Mouse (Mus musculus) right cerebral cortex, postnatal 10 days (tissue): ENCODE data around the gene Nr1h2.

Experiments used
- DNase-seq, 2 experiments: peaks; one replicate each; pipeline ENCODE4 v3.0.0; 2021; ENCODE audit warnings: low spot score in 2 of 2

The Nr1h2 gene

GRCm38 (mm10) chr7:44549621-44550408 lies 3.9 kb downstream of the Nr1h2 start:
- no peak for DNase-seq

GRCm38 (mm10) chr7:44548497-44549087 lies 5.2 kb downstream of the Nr1h2 start, which contains the start of gene Pold1:
Pold1 (minus strand) TSS chr7:44548849.
- peak; percentile 99 to 100 for DNase-seq

GRCm38 (mm10) chr7:44547725-44548124 lies 6.0 kb downstream of the Nr1h2 start:
- no peak for DNase-seq

- no peak for DNase-seq
These were observed 6.7 kb downstream of the Nr1h2 start for GRCm38 (mm10) chr7:44547041-44547440.

GRCm38 (mm10) chr7:44546274-44546673 lies 7.5 kb downstream of the Nr1h2 start:
- no peak for DNase-seq

GRCm38 (mm10) chr7:44543071-44543470 lies 10.7 kb downstream of the Nr1h2 start:
- DNase-seq, result no peak

- no peak for DNase-seq
These were observed 11.2 kb downstream of the Nr1h2 start for GRCm38 (mm10) chr7:44542555-44542954.

GRCm38 (mm10) chr7:44538756-44539624 lies 14.8 kb downstream of the Nr1h2 start:
- no peak for DNase-seq

- no peak for DNase-seq
These were observed 16.3 kb downstream of the Nr1h2 start for GRCm38 (mm10) chr7:44537496-44537895.

GRCm38 (mm10) chr7:44537009-44537408 lies 16.7 kb downstream of the Nr1h2 start:
- peak in 1 of 2 experiments; percentile 20 for DNase-seq

- peak in 1 of 2 experiments; percentile 50 for DNase-seq
These were observed 17.2 kb downstream of the Nr1h2 start for GRCm38 (mm10) chr7:44536590-44536968.

- peak in 1 of 2 experiments; percentile 15 for DNase-seq
These were observed 17.8 kb downstream of the Nr1h2 start for GRCm38 (mm10) chr7:44535657-44536589.

- DNase-seq, result peak in 1 of 2 experiments; percentile 18
These were observed 18.9 kb downstream of the Nr1h2 start for GRCm38 (mm10) chr7:44534656-44535441.

- DNase-seq, result no peak
These were observed 19.5 kb downstream of the Nr1h2 start for GRCm38 (mm10) chr7:44534242-44534641.

- DNase-seq, result no peak
These were observed 20.1 kb downstream of the Nr1h2 start for GRCm38 (mm10) chr7:44533746-44534045.

GRCm38 (mm10) chr7:44532918-44533745 lies 20.6 kb downstream of the Nr1h2 start:
- no peak for DNase-seq

- no peak for DNase-seq
These were observed 21.6 kb downstream of the Nr1h2 start, which contains the start of gene Spib for GRCm38 (mm10) chr7:44531946-44532732. Spib (minus strand) TSS chr7:44532071.

- DNase-seq, result no peak
These were observed 22.5 kb downstream of the Nr1h2 start for GRCm38 (mm10) chr7:44531207-44531606.

GRCm38 (mm10) chr7:44530507-44530906 lies 23.2 kb downstream of the Nr1h2 start:
- no peak for DNase-seq
